Mouse (Mus musculus): ENCODE measurements around the gene Paqr9.

GRCm38 (mm10) chr9:95550856-95551774 is 8.3 kb upstream of the Paqr9 start:
- TF ChIP-seq POLR2A (IDR thresholded peaks at IDR 0.05; ENCODE audit: borderline replicate concordance, low read depth, low read length) (no peak), CTCF (IDR thresholded peaks at IDR 0.05; ENCODE audit: low read depth, low read length) (no peak)

Data from bone marrow macrophage, adult 2 months (primary cell).